Mouse (Mus musculus) ES-E14 (cell line): ENCODE data around the gene Sirt1. TPM values are rescaled to one million over a fixed set of nuclear protein-coding genes. Genes with fewer than 3 reads are reported as not detected.

Source experiments
- DNase-seq: peaks from one replicate; pipeline ENCODE4 v3.0.0-alpha.2; 2013; ENCODE audit warnings: low read depth, low spot score
- H3K27ac ChIP-seq: 2 replicates; pipeline ENCODE4 v1.5.1; 2012; ENCODE audit warnings: low read depth, mild to moderate bottlenecking, low read length, moderate library complexity, mixed read lengths; ENCODE audit not compliant: poor library complexity, insufficient read depth, severe bottlenecking
- H3K36me3 ChIP-seq: 2 replicates; pipeline ENCODE4 v1.6.1; 2012; ENCODE audit warnings: mild to moderate bottlenecking, low read length, moderate library complexity, mixed read lengths; ENCODE audit not compliant: control insufficient read depth, poor library complexity, insufficient read depth, severe bottlenecking
- H3K4me1 ChIP-seq, 2 experiments: fragments of 150-350 bp in 1 of 2; sonication (generic) in 1 of 2; 2 replicates each; pipeline ENCODE4 v1.6.1; 2012; ENCODE audit warnings: low read length in 2 of 2, mild to moderate bottlenecking in 1 of 2, mixed read lengths in 1 of 2; ENCODE audit not compliant: control insufficient read depth in 2 of 2, insufficient read depth in 2 of 2, poor library complexity in 1 of 2
- H3K4me3 ChIP-seq, 2 experiments: fragments of 150-350 bp in 1 of 2; sonication (generic) in 1 of 2; 2 replicates each; pipeline ENCODE4 v1.5.1; 2012; ENCODE audit warnings: low read length in 2 of 2, low read depth in 1 of 2, mild to moderate bottlenecking in 1 of 2, mixed read lengths in 1 of 2; ENCODE audit not compliant: insufficient read depth in 1 of 2, poor library complexity in 1 of 2, severe bottlenecking in 1 of 2
- H3K9ac ChIP-seq: 2 replicates; pipeline ENCODE4 v1.6.1; 2012; ENCODE audit warnings: low read depth, mild to moderate bottlenecking, low read length, mixed read lengths; ENCODE audit not compliant: poor library complexity, insufficient read depth, severe bottlenecking
- H3K9me3 ChIP-seq: fragments of 150-350 bp; sonication (generic); 2 replicates; pipeline ENCODE4 v1.6.1; 2012; ENCODE audit warnings: low read depth, mild to moderate bottlenecking, low read length; ENCODE audit not compliant: control insufficient read depth, insufficient read depth
- CHD2 ChIP-seq: IDR thresholded peaks from 2 replicates; pipeline ENCODE4 v1.6.1; 2014; ENCODE audit warnings: mild to moderate bottlenecking, low read depth, low read length, inconsistent platforms
- HCFC1 ChIP-seq: IDR thresholded peaks from 2 replicates; pipeline ENCODE4 v1.6.1; 2012; ENCODE audit warnings: low read length, inconsistent platforms, borderline replicate concordance; ENCODE audit not compliant: insufficient read depth
- MAFK ChIP-seq: IDR thresholded peaks from 2 replicates; pipeline ENCODE4 v1.6.1; 2014; ENCODE audit warnings: mild to moderate bottlenecking, low read depth, low read length, inconsistent platforms; ENCODE audit not compliant: insufficient read depth
- ZC3H11A ChIP-seq: IDR thresholded peaks from 2 replicates; pipeline ENCODE4 v1.6.1; 2012; ENCODE audit warnings: low read depth, mild to moderate bottlenecking, inconsistent platforms, low read length, borderline replicate concordance
- ZNF384 ChIP-seq: IDR thresholded peaks from 2 replicates; pipeline ENCODE4 v1.6.1; 2012; ENCODE audit warnings: low read depth, low read length, inconsistent platforms
- in situ Hi-C, 2 experiments: fragments of 600-800 bp; cut with MboI; formaldehyde crosslinking; loops; one replicate each; pipeline ENCODE4 v1.15.1; 2025; ENCODE audit warnings: low sequenced_read_pairs in 2 of 2, inconsistent platforms in 1 of 2; ENCODE audit not compliant: unreplicated experiment in 2 of 2
- total RNA-seq: library from RNA; depleted of rRNA; stranded (reverse); fragments of 300-350 nt; gene quantifications from 2 replicates; pipeline ENCODE4 v1.2.3, GENCODE M21; 2012

Gene Sirt1
- total RNA-seq, 1 experiment = 34.5 TPM

DNA sequence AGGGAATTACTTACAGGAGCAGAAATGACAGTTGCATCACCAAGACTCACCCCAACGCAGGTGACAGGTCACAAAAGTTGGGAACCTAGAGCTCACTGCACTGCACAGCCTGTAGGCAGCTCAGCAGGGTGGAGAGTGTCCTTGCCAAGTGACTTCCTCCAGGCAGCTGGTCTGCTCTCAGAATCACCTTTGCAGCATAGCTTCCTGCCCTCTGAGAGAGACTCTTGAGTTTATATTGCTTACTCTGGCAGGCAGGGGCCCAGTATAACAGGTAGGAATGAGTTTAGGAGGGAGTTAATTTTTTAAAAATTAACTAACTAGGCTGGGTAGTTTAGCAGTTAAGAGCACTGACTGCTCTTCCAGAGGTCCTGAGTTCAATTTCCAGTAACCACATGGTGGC is 67.8 kb downstream of the Sirt1 start:
- in situ Hi-C loops = no loop called here
- Histone ChIP-seq H3K9me3 (no peaks in the 10 kb centered on the region), H3K4me3 (no peak overlapping the region), H3K36me3 (peaks cover 28% of the 10 kb centered on the region), H3K9ac (no peak overlapping the region), H3K4me1 (no peaks in the 10 kb centered on the region), H3K27ac (no peak overlapping the region)
- TF ChIP-seq ZNF384 = no peak
- no peak for TF ChIP-seq ZC3H11A
- no peak for TF ChIP-seq MAFK
- TF ChIP-seq CHD2 = no peak
- TF ChIP-seq HCFC1 = no peak
- no peak for DNase-seq

DNA sequence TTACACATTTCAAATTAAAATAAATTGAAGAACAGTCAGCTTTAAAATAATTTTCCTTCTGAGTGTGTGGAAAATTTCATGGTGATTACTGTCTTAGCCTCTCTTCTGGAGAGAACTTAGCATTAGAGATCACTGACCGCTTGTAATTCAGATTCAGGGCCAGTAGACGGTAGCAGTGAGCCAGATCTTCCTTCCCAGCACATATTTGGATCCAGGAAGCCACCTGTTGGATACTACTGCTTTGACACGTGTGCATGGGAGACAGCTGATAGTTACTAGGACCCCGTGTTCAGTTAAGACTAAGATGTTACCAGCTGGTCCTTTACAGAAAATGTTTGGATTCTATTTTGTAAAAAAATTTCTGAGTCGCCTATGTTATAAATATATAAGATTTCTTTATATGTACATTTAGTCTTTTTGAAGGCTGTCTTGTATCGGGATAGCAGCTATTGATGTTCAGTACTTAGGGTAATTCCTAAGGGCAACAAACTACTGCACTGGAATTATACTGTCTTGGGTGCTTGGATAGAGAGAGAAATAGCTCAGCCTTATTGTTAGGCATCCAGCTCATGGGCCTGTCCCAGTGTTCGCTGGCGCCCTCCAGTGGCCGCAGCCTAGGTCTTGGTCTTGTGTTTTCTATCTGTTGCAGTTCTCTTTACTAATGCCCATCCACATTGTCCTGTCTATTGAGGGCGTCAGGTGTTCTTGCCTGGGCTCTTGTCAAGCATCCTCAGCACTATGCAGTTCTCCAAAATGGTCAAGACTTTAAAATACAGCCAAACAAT is 72.7 kb downstream of the Sirt1 start:
- no peaks in the 10 kb centered on the region for H3K4me1 ChIP-seq
- no peak overlapping the region for H3K27ac ChIP-seq
- DNase-seq = peak; percentile 89
- H3K9me3 ChIP-seq = no peaks in the 10 kb centered on the region
- in situ Hi-C loops = no loop called here
- no peak overlapping the region for H3K9ac ChIP-seq
- TF ChIP-seq CHD2 (no peak), ZC3H11A (peak; percentile 35; the same call in 1 of the 2 replicates)
- no peak overlapping the region for H3K4me3 ChIP-seq
- H3K36me3 ChIP-seq = peaks cover 23% of the 10 kb centered on the region

DNA sequence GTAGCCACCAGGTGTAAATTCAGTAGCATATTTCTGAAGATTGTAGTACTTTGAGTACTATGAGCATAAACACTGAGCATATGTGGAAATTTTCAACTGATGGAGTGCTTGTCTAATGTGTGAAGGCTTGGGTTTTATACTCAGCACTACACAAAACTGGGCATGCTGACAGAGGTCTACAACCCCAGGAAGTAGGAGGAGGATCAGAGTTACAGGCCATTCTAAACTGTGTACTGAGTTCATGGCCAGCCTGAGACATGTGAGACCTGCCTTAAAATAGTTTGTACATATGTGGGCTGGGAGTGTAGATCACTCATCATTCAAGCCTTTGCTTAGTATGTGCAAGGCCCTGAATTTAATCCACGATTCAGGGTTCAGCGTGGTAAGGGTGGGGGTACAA is 79.1 kb downstream of the Sirt1 start:
- no peaks in the 10 kb centered on the region for H3K9me3 ChIP-seq
- H3K9ac ChIP-seq = no peak overlapping the region
- DNase-seq = no peak
- H3K36me3 ChIP-seq = peaks cover 20% of the 10 kb centered on the region
- no peak overlapping the region for H3K4me3 ChIP-seq
- in situ Hi-C loops = no loop called here
- no peak overlapping the region for H3K27ac ChIP-seq
- H3K4me1 ChIP-seq = no peaks in the 10 kb centered on the region
- TF ChIP-seq ZC3H11A = no peak
- TF ChIP-seq HCFC1 = no peak
- no peak for TF ChIP-seq MAFK
- TF ChIP-seq CHD2 = no peak
- TF ChIP-seq ZNF384 = no peak

DNA sequence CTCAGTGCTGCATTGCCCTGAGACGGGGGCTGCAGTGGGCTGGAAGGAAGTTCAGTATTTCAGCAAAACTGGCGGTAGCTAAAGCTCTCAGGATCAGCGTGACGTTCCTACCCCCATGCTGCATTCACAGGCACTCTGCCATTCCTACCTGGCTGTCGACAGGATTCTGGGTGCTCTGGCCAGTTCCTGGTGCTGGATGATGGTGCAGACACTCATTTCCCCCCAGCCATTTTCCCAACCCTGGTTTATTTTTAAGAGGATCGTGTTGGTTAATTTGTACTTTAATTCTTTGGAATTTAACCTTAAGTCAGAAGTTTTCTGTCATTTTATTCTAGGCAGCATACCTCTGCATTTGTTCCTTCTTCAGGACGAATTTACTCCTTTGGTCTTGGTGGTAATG is 98.7 kb downstream of the Sirt1 start:
- DNase-seq = no peak
- Histone ChIP-seq H3K27ac (no peak overlapping the region), H3K4me1 (peaks cover 0 to 5% of the 10 kb centered on the region in 2 experiments; a peak in 1 of 4 replicates), H3K9me3 (no peaks in the 10 kb centered on the region), H3K36me3 (peaks cover 28% of the 10 kb centered on the region), H3K4me3 (no peak overlapping the region), H3K9ac (no peak overlapping the region)
- TF ChIP-seq CHD2 (no peak), ZC3H11A (no peak), ZNF384 (no peak), HCFC1 (no peak), MAFK (no peak)
- in situ Hi-C loops = no loop called here
